Mouse (Mus musculus) C2C12 (cell line): ENCODE measurements around the gene Ppp2r3c.

Experiments
- CTCF ChIP-seq: IDR thresholded peaks from one replicate; pipeline ENCODE4 v1.5.1; 2011; ENCODE audit not compliant: control insufficient read depth, insufficient read depth, insufficient read length
- MYOG ChIP-seq: IDR thresholded peaks from one replicate; pipeline ENCODE4 v1.6.1; 2011; ENCODE audit not compliant: control insufficient read depth, insufficient read length; ENCODE audit errors: extremely low read depth
- USF1 ChIP-seq: IDR thresholded peaks from one replicate; pipeline ENCODE4 v1.6.1; 2011; ENCODE audit warnings: low read depth, mild to moderate bottlenecking, control low read depth, moderate library complexity

DNA sequence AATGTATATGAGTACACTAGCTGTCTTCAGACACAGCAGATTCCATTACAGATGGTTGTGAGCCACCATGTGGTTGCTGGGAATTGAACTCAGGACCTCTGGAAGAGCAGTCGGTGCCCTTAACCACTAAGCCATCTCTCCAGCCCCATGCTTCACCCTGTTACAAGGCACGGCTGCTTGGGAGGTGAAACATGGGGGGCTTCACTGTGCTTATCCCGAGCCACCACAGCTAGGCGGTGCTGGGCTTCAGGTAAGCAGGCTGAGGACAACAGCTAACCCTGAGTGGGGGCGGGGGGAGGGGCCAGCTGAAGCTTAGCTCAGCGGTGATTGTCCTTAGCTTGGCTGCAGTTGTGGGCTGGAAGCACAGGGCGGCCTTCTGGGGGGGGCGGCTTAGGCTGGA lies 6.7 kb upstream of the Ppp2r3c start:
- no peak for TF ChIP-seq CTCF
- no peak for TF ChIP-seq USF1
- no peak for TF ChIP-seq MYOG
